Mouse (Mus musculus): ENCODE measurements around the gene Ostm1. TPM values are rescaled to one million over a fixed set of nuclear protein-coding genes. Genes with fewer than 3 reads are reported as not detected.

The Ostm1 gene
- polyA plus RNA-seq, 1 experiment from 2014 or later: 12.1 TPM

DNA sequence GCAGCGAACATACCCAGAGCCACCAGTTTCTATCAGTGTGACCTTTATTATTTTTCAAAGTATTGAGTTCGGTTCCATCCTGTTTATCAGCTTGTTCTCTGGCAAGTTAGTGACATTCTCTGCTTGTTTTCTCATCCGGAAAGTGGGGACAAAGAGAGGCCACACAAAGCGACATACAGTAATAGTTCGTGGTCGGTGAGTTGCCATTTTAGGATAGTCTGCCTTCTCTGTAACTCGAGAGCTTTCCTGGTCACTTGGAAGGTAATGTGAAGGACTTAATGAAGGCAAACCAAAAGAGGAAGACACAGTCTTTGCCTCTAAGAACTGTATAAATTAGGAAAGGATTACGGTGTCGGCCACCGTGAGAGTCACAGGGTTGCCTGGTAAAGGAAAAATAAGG lies 96.0 kb downstream of the Ostm1 start:
- Histone ChIP-seq H3K9me3 (ENCODE audit: low read length) (no peaks in the 10 kb centered on the region), H3K27me3 (ENCODE audit: insufficient read depth, low read length) (no peaks in the 10 kb centered on the region), H3K4me3 (ENCODE audit: low read depth, low read length) (peak overlapping the region; percentile 95), H3K27ac (ENCODE audit: low read depth) (peak overlapping the region; percentile 92), H3K9ac (replicated peaks) (peak overlapping the region; percentile 94), H3K4me2 (ENCODE audit: low read depth, low read length) (peak overlapping the region; percentile 96), H3K4me1 (ENCODE audit: insufficient read depth) (peaks cover 10% of the 10 kb centered on the region; the same call in 1 of the 2 replicates), H3K36me3 (replicated peaks; ENCODE audit: insufficient read depth, low read length) (peaks cover 8% of the 10 kb centered on the region; the same call in 1 of the 2 replicates)
- 8% methylated on average over 10 of the region's 10 CpGs for WGBS (ENCODE audit: insufficient replicate concordance)
- ATAC-seq (no peak), DNase-seq (no peak)
- no peak for TF ChIP-seq EP300 (IDR thresholded peaks at IDR 0.05; ENCODE audit: low read depth)
- TF ChIP-seq CTCF (IDR thresholded peaks at IDR 0.05; ENCODE audit: low read depth): no peak

GRCm38 (mm10) chr10:42680582-42681001 lies 97.0 kb downstream of the Ostm1 start:
- H3K4me1 ChIP-seq (ENCODE audit: insufficient read depth): peaks cover 10% of the 10 kb centered on the region; the same call in 1 of the 2 replicates
- H3K4me2 ChIP-seq (ENCODE audit: low read depth, low read length): peak overlapping the region; percentile 96
- 13% methylated on average over 6 of the region's 6 CpGs for WGBS (ENCODE audit: insufficient replicate concordance)
- DNase-seq: peak; percentile 21
- no peaks in the 10 kb centered on the region for H3K9me3 ChIP-seq (ENCODE audit: low read length)
- peak overlapping the region; percentile 95; the same call in 1 of the 2 replicates for H3K4me3 ChIP-seq (ENCODE audit: low read depth, low read length)
- H3K36me3 ChIP-seq (replicated peaks; ENCODE audit: insufficient read depth, low read length): peaks cover 8% of the 10 kb centered on the region; the same call in 1 of the 2 replicates
- TF ChIP-seq CTCF (IDR thresholded peaks at IDR 0.05; ENCODE audit: low read depth): no peak
- no peak for TF ChIP-seq EP300 (IDR thresholded peaks at IDR 0.05; ENCODE audit: low read depth)
- H3K27ac ChIP-seq (ENCODE audit: low read depth): no peak overlapping the region
- H3K27me3 ChIP-seq (ENCODE audit: insufficient read depth, low read length): no peaks in the 10 kb centered on the region
- ATAC-seq: no peak
- H3K9ac ChIP-seq (replicated peaks): no peak overlapping the region

DNA sequence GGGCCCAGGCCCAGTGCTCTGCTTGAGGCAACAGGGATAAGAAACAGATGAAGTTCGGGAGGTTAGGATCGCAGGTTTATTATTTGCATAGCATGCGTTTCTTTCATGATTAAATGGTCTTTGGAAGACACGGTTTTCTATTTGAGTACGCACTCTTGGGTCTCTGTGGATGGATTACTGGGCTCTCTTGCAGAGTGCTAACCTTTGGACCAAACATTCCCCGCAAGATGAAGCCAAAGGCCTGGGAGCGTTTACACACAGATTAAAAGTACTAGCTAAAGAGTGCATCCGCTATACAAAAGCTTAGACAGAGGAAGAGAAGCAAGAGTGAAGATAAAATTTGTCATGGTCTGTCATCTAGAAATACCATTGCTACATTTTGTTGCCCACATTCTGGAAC lies 98.8 kb downstream of the Ostm1 start:
- TF ChIP-seq CTCF (IDR thresholded peaks at IDR 0.05; ENCODE audit: low read depth): no peak
- no peak for TF ChIP-seq EP300 (IDR thresholded peaks at IDR 0.05; ENCODE audit: low read depth)
- Histone ChIP-seq H3K36me3 (replicated peaks; ENCODE audit: insufficient read depth, low read length) (peaks cover 11% of the 10 kb centered on the region), H3K4me3 (ENCODE audit: low read depth, low read length) (no peak overlapping the region), H3K9me3 (ENCODE audit: low read length) (no peaks in the 10 kb centered on the region), H3K4me2 (ENCODE audit: low read depth, low read length) (no peak overlapping the region), H3K27me3 (ENCODE audit: insufficient read depth, low read length) (no peaks in the 10 kb centered on the region), H3K4me1 (ENCODE audit: insufficient read depth) (peaks cover 10% of the 10 kb centered on the region; the same call in 1 of the 2 replicates), H3K27ac (ENCODE audit: low read depth) (no peak overlapping the region), H3K9ac (replicated peaks) (no peak overlapping the region)
- DNase-seq: no peak
- 80% methylated on average over 8 of the region's 8 CpGs for WGBS (ENCODE audit: insufficient replicate concordance)
- ATAC-seq: no peak

GRCm38 (mm10) chr10:42687873-42688272 lies 104.3 kb downstream of the Ostm1 start:
- Histone ChIP-seq H3K36me3 (replicated peaks; ENCODE audit: insufficient read depth, low read length) (peaks cover 11% of the 10 kb centered on the region), H3K9me3 (ENCODE audit: low read length) (no peaks in the 10 kb centered on the region), H3K27me3 (ENCODE audit: insufficient read depth, low read length) (no peaks in the 10 kb centered on the region), H3K4me3 (ENCODE audit: low read depth, low read length) (no peak overlapping the region), H3K4me2 (ENCODE audit: low read depth, low read length) (no peak overlapping the region), H3K27ac (ENCODE audit: low read depth) (no peak overlapping the region), H3K4me1 (ENCODE audit: insufficient read depth) (no peaks in the 10 kb centered on the region), H3K9ac (replicated peaks) (no peak overlapping the region)
- DNase-seq: no peak
- WGBS (ENCODE audit: insufficient replicate concordance): 62% methylated on average over 5 of the region's 5 CpGs
- ATAC-seq: no peak
- TF ChIP-seq CTCF (IDR thresholded peaks at IDR 0.05; ENCODE audit: low read depth) (no peak), EP300 (IDR thresholded peaks at IDR 0.05; ENCODE audit: low read depth) (no peak)

- H3K27me3 ChIP-seq (ENCODE audit: insufficient read depth, low read length): no peaks in the 10 kb centered on the region
- 86% methylated on average over 1 of the region's 1 CpGs for WGBS (ENCODE audit: insufficient replicate concordance)
- peaks cover 3% of the 10 kb centered on the region; the same call in 1 of the 2 replicates for H3K36me3 ChIP-seq (replicated peaks; ENCODE audit: insufficient read depth, low read length)
- no peak overlapping the region for H3K4me3 ChIP-seq (ENCODE audit: low read depth, low read length)
- H3K4me1 ChIP-seq (ENCODE audit: insufficient read depth): no peaks in the 10 kb centered on the region
- ATAC-seq (no peak), DNase-seq (no peak)
- H3K4me2 ChIP-seq (ENCODE audit: low read depth, low read length): no peak overlapping the region
- no peak overlapping the region for H3K9ac ChIP-seq (replicated peaks)
- no peaks in the 10 kb centered on the region for H3K9me3 ChIP-seq (ENCODE audit: low read length)
- no peak overlapping the region for H3K27ac ChIP-seq (ENCODE audit: low read depth)
- TF ChIP-seq CTCF (IDR thresholded peaks at IDR 0.05; ENCODE audit: low read depth) (no peak), EP300 (IDR thresholded peaks at IDR 0.05; ENCODE audit: low read depth) (no peak)
Measured at GRCm38 (mm10) chr10:42689694-42690093, 106.1 kb downstream of the Ostm1 start.

- Histone ChIP-seq H3K27me3 (ENCODE audit: insufficient read depth, low read length) (no peaks in the 10 kb centered on the region), H3K4me3 (ENCODE audit: low read depth, low read length) (no peak overlapping the region), H3K27ac (ENCODE audit: low read depth) (no peak overlapping the region), H3K4me2 (ENCODE audit: low read depth, low read length) (no peak overlapping the region), H3K4me1 (ENCODE audit: insufficient read depth) (no peaks in the 10 kb centered on the region), H3K9me3 (ENCODE audit: low read length) (no peaks in the 10 kb centered on the region), H3K9ac (replicated peaks) (no peak overlapping the region), H3K36me3 (replicated peaks; ENCODE audit: insufficient read depth, low read length) (peaks cover 3% of the 10 kb centered on the region; the same call in 1 of the 2 replicates)
- no peak for TF ChIP-seq EP300 (IDR thresholded peaks at IDR 0.05; ENCODE audit: low read depth)
- no peak for TF ChIP-seq CTCF (IDR thresholded peaks at IDR 0.05; ENCODE audit: low read depth)
- DNase-seq: no peak
- no peak for ATAC-seq
- 85% methylated on average over 17 of the region's 17 CpGs for WGBS (ENCODE audit: insufficient replicate concordance)
Measured at GRCm38 (mm10) chr10:42690233-42691028, 106.8 kb downstream of the Ostm1 start.
